Mouse (Mus musculus): ENCODE measurements around the gene Brca2. TPM values are rescaled to one million over a fixed set of nuclear protein-coding genes. Genes with fewer than 3 reads are reported as not detected.

Gene Brca2
- polyA plus RNA-seq, 1 experiment from 2014 or later, result 46.6 TPM

- Histone ChIP-seq H3K36me3 (no peaks in the 10 kb centered on the region), H3K4me3 (peak overlapping the region; percentile 92), H3K27me3 (ENCODE audit: low read depth, poor library complexity, severe bottlenecking) (peaks cover 62% of the 10 kb centered on the region), H3K4me1 (peaks cover 34% of the 10 kb centered on the region), H3K27ac (peak overlapping the region; percentile 80), H3K9me3 (replicated peaks) (no peaks in the 10 kb centered on the region)
- WGBS, result under 1% methylated on average over 102 of the region's 102 CpGs
- DNase-seq (ENCODE audit: low spot score), result peak; percentile 66
Measured at GRCm38 (mm10) chr5:150593756-150594648, 71.6 kb downstream of the Brca2 start.

DNA sequence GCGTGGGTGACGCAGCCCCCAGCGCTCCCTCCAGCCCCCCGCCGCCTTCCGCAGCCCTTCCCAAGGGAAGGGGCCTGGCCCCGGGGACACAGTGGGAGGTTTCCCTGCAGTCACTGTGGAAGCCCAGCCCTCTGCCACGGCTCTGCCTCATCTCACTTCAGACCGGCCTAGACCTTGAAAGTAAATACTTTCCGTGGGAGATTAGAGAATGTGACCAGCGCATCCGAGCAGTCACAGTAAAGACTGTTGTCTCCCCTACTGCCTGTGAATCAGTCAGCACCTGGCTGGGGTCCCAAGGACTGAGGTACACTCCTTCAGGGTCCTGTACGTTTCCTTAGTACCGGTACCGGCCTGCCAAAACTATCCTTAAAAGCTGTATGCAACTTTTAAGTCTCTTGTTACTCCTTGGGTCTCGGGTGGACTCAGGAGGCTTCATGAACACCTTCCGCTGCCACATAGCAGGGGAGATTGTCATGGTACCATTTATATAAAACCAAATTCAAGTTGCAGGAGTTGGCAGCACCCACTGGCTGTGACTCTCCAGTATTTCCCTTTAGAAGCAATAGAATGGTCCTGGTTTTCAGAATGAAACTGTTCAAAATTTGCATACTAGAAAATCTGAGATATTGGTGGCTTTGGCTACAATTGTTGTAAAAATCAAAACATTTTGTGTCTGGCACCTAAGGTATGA, 72.4 kb downstream of the Brca2 start:
- peak overlapping the region; percentile 92 for H3K4me3 ChIP-seq
- no peaks in the 10 kb centered on the region for H3K36me3 ChIP-seq
- H3K27me3 ChIP-seq (ENCODE audit: low read depth, poor library complexity, severe bottlenecking), result peaks cover 62% of the 10 kb centered on the region
- no peak for DNase-seq (ENCODE audit: low spot score)
- 7% methylated on average over 17 of the region's 17 CpGs for WGBS
- H3K9me3 ChIP-seq (replicated peaks), result no peaks in the 10 kb centered on the region
- H3K4me1 ChIP-seq, result peaks cover 41% of the 10 kb centered on the region
- peak overlapping the region; percentile 80 for H3K27ac ChIP-seq

GRCm38 (mm10) chr5:150595366-150596016, 73.1 kb downstream of the Brca2 start:
- Histone ChIP-seq H3K36me3 (no peaks in the 10 kb centered on the region), H3K27ac (no peak overlapping the region), H3K4me3 (no peak overlapping the region), H3K9me3 (replicated peaks) (no peaks in the 10 kb centered on the region), H3K27me3 (ENCODE audit: low read depth, poor library complexity, severe bottlenecking) (peaks cover 62% of the 10 kb centered on the region), H3K4me1 (peaks cover 48% of the 10 kb centered on the region)
- WGBS, result 55% methylated on average over 11 of the region's 11 CpGs
- DNase-seq (ENCODE audit: low spot score), result no peak

GRCm38 (mm10) chr5:150597088-150597487, 74.7 kb downstream of the Brca2 start, which contains the start of gene N4bp2l1:
TSS of gene N4bp2l1 (minus strand) at chr5:150597188.
- 82% methylated on average over 7 of the region's 7 CpGs for WGBS
- Histone ChIP-seq H3K4me3 (no peak within 1 kb of the TSS), H3K36me3 (no peaks in the 10 kb centered on the region), H3K27me3 (ENCODE audit: low read depth, poor library complexity, severe bottlenecking) (peaks cover 53% of the 10 kb centered on the region), H3K4me1 (peaks cover 56% of the 10 kb centered on the region), H3K9me3 (replicated peaks) (no peaks in the 10 kb centered on the region), H3K27ac (no peak within 1 kb of the TSS)
- DNase-seq (ENCODE audit: low spot score), result no peak

GRCm38 (mm10) chr5:150598202-150599119, 76.0 kb downstream of the Brca2 start:
- no peaks in the 10 kb centered on the region for H3K9me3 ChIP-seq (replicated peaks)
- no peak for DNase-seq (ENCODE audit: low spot score)
- H3K27ac ChIP-seq, result no peak overlapping the region
- H3K4me1 ChIP-seq, result peaks cover 49% of the 10 kb centered on the region
- H3K27me3 ChIP-seq (ENCODE audit: low read depth, poor library complexity, severe bottlenecking), result peaks cover 40% of the 10 kb centered on the region
- WGBS, result 62% methylated on average over 21 of the region's 21 CpGs
- no peaks in the 10 kb centered on the region for H3K36me3 ChIP-seq
- H3K4me3 ChIP-seq, result no peak overlapping the region

GRCm38 (mm10) chr5:150599301-150600294, 77.2 kb downstream of the Brca2 start:
- no peaks in the 10 kb centered on the region for H3K9me3 ChIP-seq (replicated peaks)
- peaks cover 38% of the 10 kb centered on the region for H3K4me1 ChIP-seq
- no peak overlapping the region for H3K4me3 ChIP-seq
- H3K27me3 ChIP-seq (ENCODE audit: low read depth, poor library complexity, severe bottlenecking), result peaks cover 30% of the 10 kb centered on the region
- no peaks in the 10 kb centered on the region for H3K36me3 ChIP-seq
- 72% methylated on average over 13 of the region's 13 CpGs for WGBS
- H3K27ac ChIP-seq, result no peak overlapping the region
- DNase-seq (ENCODE audit: low spot score), result no peak

- DNase-seq (ENCODE audit: low spot score), result no peak
- 88% methylated on average over 20 of the region's 20 CpGs for WGBS
- H3K36me3 ChIP-seq, result no peaks in the 10 kb centered on the region
- H3K27ac ChIP-seq, result no peak overlapping the region
- H3K4me3 ChIP-seq, result no peak overlapping the region
- peaks cover 33% of the 10 kb centered on the region for H3K4me1 ChIP-seq
- peaks cover 18% of the 10 kb centered on the region for H3K27me3 ChIP-seq (ENCODE audit: low read depth, poor library complexity, severe bottlenecking)
- H3K9me3 ChIP-seq (replicated peaks), result no peaks in the 10 kb centered on the region
Measured at GRCm38 (mm10) chr5:150600554-150601440, 78.4 kb downstream of the Brca2 start.

- no peaks in the 10 kb centered on the region for H3K36me3 ChIP-seq
- H3K9me3 ChIP-seq (replicated peaks), result no peaks in the 10 kb centered on the region
- no peak overlapping the region for H3K4me3 ChIP-seq
- H3K4me1 ChIP-seq, result peaks cover 33% of the 10 kb centered on the region
- WGBS, result 91% methylated on average over 14 of the region's 14 CpGs
- H3K27ac ChIP-seq, result no peak overlapping the region
- no peak for DNase-seq (ENCODE audit: low spot score)
- peaks cover 10% of the 10 kb centered on the region; the same call in 1 of the 2 replicates for H3K27me3 ChIP-seq (ENCODE audit: low read depth, poor library complexity, severe bottlenecking)
Measured at GRCm38 (mm10) chr5:150601441-150602230, 79.2 kb downstream of the Brca2 start.

GRCm38 (mm10) chr5:150606131-150606530, 83.7 kb downstream of the Brca2 start:
- Histone ChIP-seq H3K9me3 (replicated peaks) (no peaks in the 10 kb centered on the region), H3K27ac (no peak overlapping the region), H3K36me3 (no peaks in the 10 kb centered on the region), H3K4me1 (peaks cover 3% of the 10 kb centered on the region; the same call in 1 of the 2 replicates), H3K4me3 (no peak overlapping the region), H3K27me3 (ENCODE audit: low read depth, poor library complexity, severe bottlenecking) (no peaks in the 10 kb centered on the region)
- WGBS, result 94% methylated on average over 6 of the region's 6 CpGs
- DNase-seq (ENCODE audit: low spot score), result no peak

- Histone ChIP-seq H3K9me3 (replicated peaks) (no peaks in the 10 kb centered on the region), H3K36me3 (no peaks in the 10 kb centered on the region), H3K27ac (no peak overlapping the region), H3K4me3 (no peak overlapping the region), H3K4me1 (0 out of 2 replicates have a peak, but pooled peaks cover 6% of the 10 kb centered on the region), H3K27me3 (ENCODE audit: low read depth, poor library complexity, severe bottlenecking) (no peaks in the 10 kb centered on the region)
- 94% methylated on average over 8 of the region's 8 CpGs for WGBS
- DNase-seq (ENCODE audit: low spot score), result no peak
Measured at GRCm38 (mm10) chr5:150607631-150608030, 85.2 kb downstream of the Brca2 start.

Measured in limb, embryonic 10.5 days (tissue).